9 mouse cellular contexts compared by ENCODE assay signal in the genomic region with DNA sequence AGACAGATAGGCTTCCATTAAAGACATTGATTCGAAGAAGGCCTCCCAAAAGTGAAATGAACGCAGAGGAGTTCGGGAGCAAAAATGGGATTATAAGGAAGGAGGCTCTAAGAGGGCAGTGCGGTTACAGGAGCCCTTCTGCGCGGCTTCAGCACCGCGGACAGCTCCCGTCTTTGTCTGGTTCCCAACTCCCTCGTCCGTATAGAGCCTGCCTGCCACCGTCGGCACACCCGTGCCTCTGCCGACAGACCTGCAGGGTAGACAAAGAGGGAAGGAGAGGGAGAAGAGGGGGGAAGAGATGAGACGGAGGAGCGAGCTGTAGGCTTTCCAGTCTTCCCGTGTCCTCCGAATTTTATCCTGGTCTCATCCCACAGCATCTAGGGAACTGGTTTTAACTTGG. TPM values are rescaled to one million over a fixed set of nuclear protein-coding genes. Genes with fewer than 3 reads are reported as not detected.
A peak's percentile ranks its signal among the peaks of the same experiment; 100 is the strongest.
DNase-seq lines count a peak whose midpoint lies in the region; ATAC-seq and TF ChIP-seq lines count a peak whose summit lies in the region.
"Had no signal": no experiment of that assay in that cellular context is flagged by ENCODE, and none has a peak within 500 bp of the region (broad histone marks: within the 10 kb centered on the region; RNA-seq: fewer than 3 reads in every experiment).

No protein-coding gene starts in this region.

- H3K4me1 ChIP-seq in forebrain, embryonic 11.5 days (replicated peaks; ENCODE audit: control insufficient read depth, insufficient read depth, low read length): peaks cover 9% of the 10 kb centered on the region; the same call in 1 of the 2 replicates
- H3K4me1 ChIP-seq in hindbrain, embryonic 15.5 days (replicated peaks): peaks cover 25% of the 10 kb centered on the region
- H3K4me1 ChIP-seq in lung, embryonic 14.5 days (ENCODE audit: insufficient read depth): no peaks in the 10 kb centered on the region

- TF ChIP-seq CTCF in lung, embryonic 14.5 days (IDR thresholded peaks at IDR 0.05; ENCODE audit: low read depth): no peak

- no peak overlapping the region; the same call in 1 of the 2 replicates for H3K4me3 ChIP-seq in forebrain, embryonic 11.5 days (ENCODE audit: low read depth, low read length)
- peak overlapping the region; percentile 39 for H3K4me3 ChIP-seq in hindbrain, embryonic 15.5 days
- H3K4me3 ChIP-seq in lung, embryonic 14.5 days (ENCODE audit: low read depth, low read length): no peak overlapping the region

- no peak for ATAC-seq in CD4-positive, CD25-positive, alpha-beta regulatory T cell, adult 4 months
- ATAC-seq in forebrain, embryonic 11.5 days (replicated peaks; ENCODE audit: low FRiP score): peak; percentile 72
- no peak for ATAC-seq in hindbrain, embryonic 15.5 days (ENCODE audit: low FRiP score, low read depth)
- peak; percentile 60; the same call in 1 of the 2 replicates for ATAC-seq in lung, embryonic 14.5 days (ENCODE audit: insufficient read depth)

- peak overlapping the region; percentile 40; the same call in 1 of the 2 replicates for H3K4me2 ChIP-seq in forebrain, embryonic 11.5 days (ENCODE audit: low read depth, low read length, severe bottlenecking)
- peak overlapping the region; percentile 57 for H3K4me2 ChIP-seq in hindbrain, embryonic 15.5 days
- no peak overlapping the region for H3K4me2 ChIP-seq in lung, embryonic 14.5 days

- no peak overlapping the region for H3K27ac ChIP-seq in forebrain, embryonic 11.5 days (ENCODE audit: low read depth, low read length)
- H3K27ac ChIP-seq in hindbrain, embryonic 15.5 days (replicated peaks): peak overlapping the region; percentile 93
- H3K27ac ChIP-seq in lung, embryonic 14.5 days (ENCODE audit: low read depth): no peak overlapping the region

- no peaks in the 10 kb centered on the region for H3K9me3 ChIP-seq in forebrain, embryonic 11.5 days (ENCODE audit: control insufficient read depth, low read length)
- H3K9me3 ChIP-seq in hindbrain, embryonic 15.5 days: no peaks in the 10 kb centered on the region
- H3K9me3 ChIP-seq in lung, embryonic 14.5 days (ENCODE audit: low read depth, low read length): no peaks in the 10 kb centered on the region

- H3K36me3 ChIP-seq in forebrain, embryonic 11.5 days (ENCODE audit: control insufficient read depth, insufficient read depth, low read length): no peaks in the 10 kb centered on the region
- H3K36me3 ChIP-seq in hindbrain, embryonic 15.5 days: no peaks in the 10 kb centered on the region
- no peaks in the 10 kb centered on the region for H3K36me3 ChIP-seq in lung, embryonic 14.5 days (ENCODE audit: insufficient read depth)

- peak; percentile 63 for DNase-seq in CD4-positive, CD25-positive, alpha-beta regulatory T cell, adult 2 months (ENCODE audit: low read depth, low spot score)
- peak; percentile 88 for DNase-seq in R1 (ENCODE audit: low read depth, low spot score)
- peak; percentile 94 for DNase-seq in forebrain, embryonic 11.5 days (ENCODE audit: low spot score)
- peak; percentile 95 for DNase-seq in lung, embryonic 14.5 days
- DNase-seq in ovary, postnatal 14 days (ENCODE audit: low spot score): peak; percentile 66
- no peak for DNase-seq in cerebellum, postnatal 36 days

- WGBS in forebrain, embryonic 11.5 days: 2% methylated on average over 19 of the region's 19 CpGs
- under 1% methylated on average over 19 of the region's 19 CpGs for WGBS in hindbrain, embryonic 15.5 days
- WGBS in lung, embryonic 14.5 days: 3% methylated on average over 19 of the region's 19 CpGs

- H3K27me3 ChIP-seq in forebrain, embryonic 11.5 days (ENCODE audit: control insufficient read depth, insufficient read depth, low read length): peaks cover 53% of the 10 kb centered on the region
- H3K27me3 ChIP-seq in hindbrain, embryonic 15.5 days: peaks cover 33% of the 10 kb centered on the region
- peaks cover 56% of the 10 kb centered on the region for H3K27me3 ChIP-seq in lung, embryonic 14.5 days (ENCODE audit: insufficient read depth, low read length)

- H3K9ac ChIP-seq in forebrain, embryonic 11.5 days (ENCODE audit: low read length): peak overlapping the region; percentile 41
- peak overlapping the region; percentile 50 for H3K9ac ChIP-seq in hindbrain, embryonic 15.5 days
- no peak overlapping the region for H3K9ac ChIP-seq in lung, embryonic 14.5 days

RNA-seq across cellular contexts. Expression of gene Lhx5, which starts 7.5 kb away (rescaled TPM):
- not detected for polyA plus RNA-seq in CD4-positive, CD25-positive, alpha-beta regulatory T cell, adult 4 months (2017; shearing (Covaris generic))
- polyA plus RNA-seq in forebrain, embryonic 11.5 days (2014; fragmentation: Nextera tagmentation; extraction: Ambion mirVana): 22.7 and 25.2 TPM in 2 replicates
- 26.3 and 31.4 TPM in 2 replicates for polyA plus RNA-seq in hindbrain, embryonic 15.5 days (2015; fragmentation: Nextera tagmentation; extraction: Ambion mirVana)
- polyA plus RNA-seq in lung, embryonic 14.5 days (2014; fragmentation: Nextera tagmentation; extraction: Ambion mirVana): not detected in 2 replicates

RNA-seq across cellular contexts. Expression of gene Sdsl, which starts 48.6 kb away (rescaled TPM):
- polyA plus RNA-seq in CD4-positive, CD25-positive, alpha-beta regulatory T cell, adult 4 months (2017; shearing (Covaris generic)): not detected
- 4.5 and 6.0 TPM in 2 replicates for polyA plus RNA-seq in forebrain, embryonic 11.5 days (2014; fragmentation: Nextera tagmentation; extraction: Ambion mirVana)
- polyA plus RNA-seq in hindbrain, embryonic 15.5 days (2015; fragmentation: Nextera tagmentation; extraction: Ambion mirVana): 6.5 and 6.9 TPM in 2 replicates
- polyA plus RNA-seq in lung, embryonic 14.5 days (2014; fragmentation: Nextera tagmentation; extraction: Ambion mirVana): 3.3 and 4.7 TPM in 2 replicates

RNA-seq across cellular contexts. Expression of gene Sds, which starts 52.3 kb away (rescaled TPM):
- not detected for polyA plus RNA-seq in CD4-positive, CD25-positive, alpha-beta regulatory T cell, adult 4 months (2017; shearing (Covaris generic))
- not detected in 2 replicates for polyA plus RNA-seq in forebrain, embryonic 11.5 days (2014; fragmentation: Nextera tagmentation; extraction: Ambion mirVana)
- not detected in 2 replicates for polyA plus RNA-seq in hindbrain, embryonic 15.5 days (2015; fragmentation: Nextera tagmentation; extraction: Ambion mirVana)
- not detected in 2 replicates for polyA plus RNA-seq in lung, embryonic 14.5 days (2014; fragmentation: Nextera tagmentation; extraction: Ambion mirVana)
- polyA plus RNA-seq: frontal cortex, adult 2 months had no signal

Comparison
In these comparisons a context has a peak if more than half of its experiments do, and no peak if none do; other contexts are left out.
1. DNase-seq: peak in CD4-positive, CD25-positive, alpha-beta regulatory T cell, adult 2 months (single experiment), R1 (single experiment), forebrain, embryonic 11.5 days (single experiment), lung, embryonic 14.5 days (single experiment) and ovary, postnatal 14 days (single experiment); none in cerebellum, postnatal 36 days (0 of 2).
2. ATAC-seq: peak in forebrain, embryonic 11.5 days (single experiment) and lung, embryonic 14.5 days (single experiment); none in CD4-positive, CD25-positive, alpha-beta regulatory T cell, adult 4 months (single experiment) and hindbrain, embryonic 15.5 days (single experiment).
3. RNA of gene Lhx5, which starts 7.5 kb away (polyA plus RNA-seq): 26.3 to 31.4 TPM in hindbrain, embryonic 15.5 days and 22.7 to 25.2 TPM in forebrain, embryonic 11.5 days; not detected in CD4-positive, CD25-positive, alpha-beta regulatory T cell, adult 4 months and not detected in lung, embryonic 14.5 days; every median in the first group is over 10 times any median in the second.